Mouse (Mus musculus) testis, postnatal 14 days (tissue): ENCODE measurements around the gene Gm5447.
A peak's percentile ranks its signal among the peaks of the same experiment; 100 is the strongest.

ENCODE experiments used
- DNase-seq: peaks from one replicate; pipeline ENCODE4 v3.0.0; 2021; ENCODE audit warnings: low spot score

Gm5447 gene

DNA sequence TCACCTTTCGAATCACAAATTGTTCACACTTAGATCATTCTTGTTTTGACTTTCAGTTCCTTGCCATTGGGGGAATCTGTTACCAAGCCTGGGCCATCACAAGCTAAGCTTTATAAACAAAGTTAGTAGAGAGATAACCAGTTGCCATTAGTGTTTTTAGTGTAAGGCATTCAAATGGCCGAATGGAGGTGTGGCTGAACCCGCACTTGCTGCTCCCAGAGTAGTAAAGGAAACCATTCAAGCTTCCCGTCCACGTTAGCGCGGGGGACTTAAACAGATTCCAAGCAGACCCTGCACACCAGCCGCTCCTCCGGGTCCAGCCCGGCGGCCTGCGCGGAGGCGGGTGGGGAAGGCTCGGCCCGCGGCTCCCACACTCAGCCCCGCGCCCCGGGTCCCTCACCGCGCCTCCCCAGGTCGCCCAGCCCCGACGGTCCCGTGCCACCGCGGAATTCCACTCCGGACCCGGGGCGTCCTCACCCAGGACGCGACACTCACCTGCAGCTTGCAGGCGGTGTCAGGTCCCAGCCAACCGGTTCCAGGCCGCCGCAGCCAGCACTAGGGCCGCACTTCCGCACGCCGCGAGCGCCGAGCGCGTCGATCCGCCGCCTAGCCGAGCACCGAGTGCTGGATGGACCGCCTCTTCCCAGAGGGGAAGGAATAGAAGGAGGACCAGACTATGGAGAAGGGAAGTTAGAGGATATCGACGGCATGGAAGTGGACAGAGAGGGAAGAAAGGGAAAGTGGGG lies at the start of gene Gm5447, which contains the start of gene Exoc2:
Gene Gm5447 (plus strand): TSS at position 704 of the 746 bp plus-strand sequence.
Gene Exoc2 (minus strand): TSS at position 593 of the 746 bp plus-strand sequence.
- peak; percentile 85 for DNase-seq

DNA sequence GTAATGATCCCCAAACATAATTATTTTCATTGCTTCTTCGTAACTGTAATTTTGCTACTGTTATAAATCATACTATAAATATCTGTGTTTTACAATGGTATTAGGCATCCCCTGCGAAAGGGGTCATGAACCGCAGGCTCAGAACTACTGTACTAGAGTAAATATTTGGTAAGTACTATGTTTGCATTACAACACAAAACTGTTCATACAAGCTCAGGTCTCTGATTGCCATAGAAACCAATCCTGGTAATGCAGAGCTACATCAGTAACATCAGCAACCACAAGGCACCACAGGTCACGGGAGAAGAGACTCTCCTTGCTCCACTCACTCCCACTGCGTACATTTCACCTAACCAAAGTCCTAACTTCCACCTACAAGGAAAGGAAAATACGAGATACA lies 49.7 kb upstream of the Gm5447 start:
- no peak for DNase-seq

DNA sequence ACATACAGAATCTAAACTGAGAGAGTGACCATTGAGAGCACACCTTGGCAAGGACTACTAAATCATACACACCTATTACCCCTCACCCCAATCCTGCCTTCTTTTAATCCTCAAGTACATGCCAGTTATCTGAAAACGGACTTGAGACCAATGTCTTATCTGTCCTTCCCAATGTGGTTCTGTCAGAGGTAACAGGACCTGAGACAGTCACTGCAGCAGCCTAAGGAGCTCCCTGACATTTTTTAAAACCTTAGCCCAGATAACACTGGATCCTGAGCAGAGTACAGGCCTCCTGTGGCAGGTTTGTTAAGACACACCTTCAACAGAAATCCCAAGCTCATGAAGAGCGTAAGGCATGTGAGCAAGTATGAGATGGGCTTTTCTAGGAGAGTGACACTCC lies 44.9 kb upstream of the Gm5447 start:
- DNase-seq, result no peak

DNA sequence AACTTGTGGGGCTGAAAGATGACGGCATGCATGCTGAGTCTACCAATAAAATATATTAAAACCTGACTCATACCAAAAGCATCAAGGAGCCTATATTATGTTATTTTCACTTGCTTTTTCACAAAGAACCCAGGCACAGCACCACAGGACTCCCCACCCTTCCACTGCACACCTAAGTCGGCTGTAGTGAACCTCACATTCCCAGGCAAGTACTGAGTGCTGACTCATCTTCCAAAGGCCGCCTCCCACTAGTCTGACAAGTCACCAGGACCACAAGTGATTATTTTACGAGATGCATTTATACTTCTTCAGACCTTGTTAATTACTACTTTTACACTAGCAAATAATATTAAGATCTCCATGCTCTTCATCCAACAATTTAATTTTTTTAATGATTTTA lies 42.4 kb upstream of the Gm5447 start:
- DNase-seq, result no peak

DNA sequence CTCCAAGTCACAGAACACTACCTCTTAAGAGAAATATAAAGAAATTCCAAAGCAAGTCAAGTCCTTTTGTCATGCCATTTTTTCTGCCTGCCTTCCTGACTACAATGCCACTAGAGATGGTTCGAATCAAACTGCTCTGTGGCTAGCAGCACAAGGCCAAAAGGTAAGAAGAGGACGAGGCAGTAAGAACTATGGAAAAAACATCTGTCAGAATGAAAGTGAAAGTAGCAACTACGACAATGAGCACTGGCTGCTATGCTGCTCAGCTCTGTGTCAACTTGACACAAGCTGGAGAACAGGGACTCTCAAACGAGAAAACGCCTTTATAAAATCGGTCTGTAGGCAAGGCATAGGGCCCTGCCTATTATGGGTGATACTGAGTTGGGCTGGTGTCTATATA lies 41.0 kb upstream of the Gm5447 start:
- no peak for DNase-seq

DNA sequence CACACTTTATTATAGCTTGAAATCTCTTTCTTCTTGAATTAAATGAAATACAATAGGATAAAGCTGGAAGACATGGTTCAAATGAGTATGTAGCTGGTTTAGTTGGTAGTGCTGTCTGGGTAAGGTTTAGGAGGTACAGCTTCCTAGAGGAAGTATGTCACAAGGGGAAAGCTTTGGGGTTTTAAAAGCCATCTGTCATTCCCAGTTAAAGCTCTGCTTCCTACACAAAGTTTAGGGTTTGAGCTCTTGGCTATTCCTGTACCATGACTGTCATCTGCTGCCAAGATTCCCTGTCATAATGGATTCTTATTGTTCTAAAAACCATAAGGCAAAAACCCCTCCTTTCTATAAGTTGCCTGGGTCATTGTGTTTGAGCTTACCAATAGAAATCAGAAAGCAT lies 28.2 kb upstream of the Gm5447 start:
- DNase-seq, result no peak

DNA sequence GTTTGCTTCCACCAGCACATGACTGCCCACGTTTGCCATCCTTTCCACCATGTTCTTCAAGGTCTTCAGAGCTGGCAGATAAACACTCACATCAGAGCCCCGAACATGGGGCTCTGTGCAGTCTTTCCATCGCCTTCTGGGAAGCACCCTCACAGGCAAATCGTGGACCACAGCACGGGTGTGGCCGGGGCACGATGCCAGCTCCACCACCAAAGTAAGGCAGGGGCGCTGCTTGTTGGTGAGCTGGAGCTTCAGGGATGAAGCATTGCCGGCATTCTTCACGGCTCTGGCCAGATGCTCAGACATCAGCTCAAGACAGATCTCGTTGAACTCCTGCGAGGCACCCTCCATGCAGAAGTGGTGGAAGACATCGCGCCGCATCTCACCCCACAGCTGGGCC lies 26.9 kb upstream of the Gm5447 start:
- peak; percentile 29 for DNase-seq

DNA sequence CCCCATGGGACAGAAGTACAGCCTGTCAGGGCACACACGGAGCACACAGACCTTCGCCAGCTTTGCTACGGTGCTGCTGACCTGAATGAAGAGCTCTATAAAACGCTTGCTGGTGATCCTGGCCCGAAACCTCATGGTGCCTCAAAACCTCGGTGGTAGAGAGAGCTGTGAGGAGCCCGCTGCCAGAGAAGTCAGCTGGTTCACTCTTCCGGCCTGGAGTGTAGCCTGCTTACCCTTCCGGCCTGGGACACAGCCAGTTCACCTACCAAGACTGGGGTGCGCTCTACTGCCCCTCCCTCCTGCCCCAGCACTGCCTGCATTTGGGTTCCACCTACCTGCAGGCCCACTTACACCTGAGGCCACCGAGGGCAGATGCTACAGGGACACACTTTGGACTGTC lies 26.5 kb upstream of the Gm5447 start, which contains the start of gene Hus1b:
Gene Hus1b (minus strand): TSS at position 220 of the 400 bp plus-strand sequence.
- DNase-seq, result peak; percentile 85

DNA sequence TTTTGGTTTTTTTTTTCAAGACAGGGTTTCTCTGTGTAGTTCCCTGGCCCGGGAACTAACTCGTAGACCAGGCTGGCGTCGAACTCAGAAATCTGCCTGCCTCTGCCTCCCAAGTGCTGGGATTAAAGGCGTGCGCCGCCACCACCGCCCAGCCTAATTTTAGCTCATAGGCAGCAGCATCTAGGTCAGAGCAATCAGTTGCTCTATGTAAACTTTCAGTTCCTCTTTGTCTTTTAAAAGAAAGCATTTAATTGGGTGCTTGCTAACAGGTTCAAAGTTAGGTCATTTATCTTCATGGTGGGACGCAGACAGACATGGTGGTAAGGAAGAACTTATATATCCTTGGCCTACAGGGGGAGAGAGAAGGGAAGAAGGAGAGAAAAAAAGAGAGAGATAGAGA lies 24.8 kb upstream of the Gm5447 start:
- no peak for DNase-seq

DNA sequence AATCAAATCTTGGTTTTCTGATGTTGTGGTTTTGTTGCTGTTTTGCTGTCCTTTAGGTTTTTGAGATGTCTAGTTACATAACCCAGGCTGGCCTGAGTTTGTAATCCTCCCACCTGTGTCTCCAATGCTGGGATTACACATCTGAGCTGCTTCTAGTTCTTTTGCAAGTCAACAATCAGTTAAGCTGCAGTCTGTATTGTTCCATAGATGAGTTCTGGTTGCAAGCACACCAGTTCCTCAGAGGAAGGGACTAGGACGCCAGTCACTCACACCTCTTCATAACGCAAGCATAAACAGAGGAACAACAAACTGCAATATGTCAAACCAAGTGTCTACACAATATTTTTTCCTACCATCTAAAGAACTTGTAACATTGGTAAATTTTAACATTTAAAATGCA lies 22.0 kb upstream of the Gm5447 start:
- DNase-seq, result no peak

DNA sequence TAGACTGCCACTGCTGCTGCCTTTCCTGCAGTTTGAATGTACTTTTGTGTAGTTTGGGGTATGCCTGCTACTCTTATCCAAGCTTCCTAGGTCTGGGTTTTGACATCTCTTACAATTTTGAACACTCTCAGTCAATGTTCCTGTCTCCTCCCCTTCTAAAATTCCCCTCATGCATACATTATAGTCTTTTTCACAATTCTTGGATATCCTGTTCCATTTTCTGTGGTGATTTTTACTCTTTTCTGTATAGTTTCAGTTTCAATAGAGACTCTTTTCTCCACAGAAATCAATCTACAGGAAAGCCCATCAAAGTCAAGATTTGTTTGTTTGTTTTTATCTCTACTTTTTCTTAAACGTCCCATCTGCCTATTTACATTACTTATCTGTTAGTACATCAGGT lies 20.4 kb upstream of the Gm5447 start:
- no peak for DNase-seq

DNA sequence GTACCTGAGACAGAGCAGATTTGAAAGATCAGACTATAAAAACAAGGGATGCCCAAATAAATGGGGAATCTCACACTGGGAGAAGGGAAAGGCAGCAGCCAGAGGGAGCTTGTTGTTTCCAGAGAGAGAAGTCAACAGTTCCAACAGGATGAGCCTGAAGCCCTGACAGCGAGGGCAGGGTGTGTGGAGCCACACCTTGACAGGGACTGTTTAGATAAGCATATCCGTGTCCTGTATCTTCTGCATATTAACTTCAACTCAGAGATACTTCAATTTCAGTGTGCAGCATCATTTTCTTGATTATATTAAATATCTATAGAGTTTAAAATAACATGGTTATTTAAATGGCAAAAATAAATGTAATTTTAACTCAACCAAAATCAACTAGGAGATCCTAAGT lies 13.3 kb upstream of the Gm5447 start:
- no peak for DNase-seq

DNA sequence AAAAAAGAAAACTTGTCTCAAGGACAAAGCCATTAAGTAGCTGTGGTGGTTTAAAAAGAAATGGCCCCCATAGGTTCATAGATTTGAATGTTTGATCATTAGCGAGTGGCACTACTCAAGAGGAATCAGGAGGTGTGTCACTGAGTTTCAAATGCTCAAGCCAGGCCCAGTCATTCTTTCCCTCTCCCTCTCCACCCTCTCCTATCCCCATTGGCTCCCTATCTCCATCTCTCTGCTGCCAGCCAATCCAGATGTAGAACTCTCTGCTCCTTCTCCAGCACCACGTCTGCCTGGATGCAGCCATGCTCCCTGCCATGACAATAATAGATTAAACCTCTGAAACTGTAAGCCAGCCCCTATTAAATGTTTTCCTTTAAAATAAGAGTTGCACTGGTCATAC lies 12.1 kb upstream of the Gm5447 start:
- DNase-seq, result no peak

DNA sequence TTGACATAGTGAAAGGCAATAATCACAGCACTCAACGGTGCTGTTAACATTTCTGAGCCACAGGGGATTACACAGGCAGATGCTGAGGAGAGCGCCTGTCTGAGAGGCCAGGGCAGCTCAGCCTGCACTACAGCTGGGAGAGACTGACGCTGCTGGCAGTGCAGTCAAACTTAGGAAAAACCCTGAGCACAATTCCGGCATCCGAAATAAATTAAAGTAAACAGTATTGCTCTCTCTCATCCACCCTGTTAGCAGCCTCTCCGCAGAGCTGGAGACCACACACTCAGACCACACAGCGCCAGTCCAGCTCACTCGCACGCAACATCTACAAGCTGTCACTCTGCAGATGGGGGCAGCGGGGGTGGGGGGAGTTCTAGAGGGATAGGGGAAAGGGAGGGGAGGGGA lies 7.5 kb upstream of the Gm5447 start:
- DNase-seq, result no peak

DNA sequence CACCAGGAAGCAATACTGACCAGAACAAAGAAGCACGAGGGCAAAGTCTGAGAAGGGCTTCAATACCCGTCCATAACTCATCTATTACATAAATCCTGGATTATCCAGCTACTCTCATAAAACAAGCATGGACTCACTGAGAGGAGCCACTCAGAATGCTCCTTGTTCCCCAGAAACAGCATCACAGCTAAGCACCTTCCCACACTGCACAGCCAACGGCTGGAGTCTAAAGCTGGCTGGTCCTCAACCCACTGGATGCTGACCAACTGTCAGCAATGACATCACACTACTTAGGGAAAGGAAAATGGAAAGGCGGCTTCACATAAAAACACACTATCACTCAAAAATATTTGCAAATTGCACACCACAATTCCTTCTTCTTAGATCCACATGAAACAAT lies 5.7 kb upstream of the Gm5447 start:
- no peak for DNase-seq

DNA sequence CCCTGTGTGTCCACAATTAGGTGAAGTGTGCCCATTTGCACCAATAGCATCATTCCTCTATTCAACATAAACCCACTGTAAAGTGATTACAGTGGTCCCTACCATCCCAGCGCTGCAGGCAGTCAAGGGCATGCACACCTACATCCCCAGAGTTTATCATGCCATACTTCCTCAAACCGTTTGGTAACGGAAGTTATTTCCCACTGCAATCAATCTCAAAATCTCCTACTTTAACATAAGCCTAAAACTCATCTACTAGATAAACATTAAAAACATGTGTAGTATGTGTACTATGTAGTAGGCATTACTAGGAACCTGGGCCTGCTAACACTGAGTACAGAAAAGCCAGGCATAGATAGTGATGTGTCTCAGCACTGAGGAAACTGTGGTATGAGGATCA lies 3.0 kb upstream of the Gm5447 start:
- DNase-seq, result no peak

DNA sequence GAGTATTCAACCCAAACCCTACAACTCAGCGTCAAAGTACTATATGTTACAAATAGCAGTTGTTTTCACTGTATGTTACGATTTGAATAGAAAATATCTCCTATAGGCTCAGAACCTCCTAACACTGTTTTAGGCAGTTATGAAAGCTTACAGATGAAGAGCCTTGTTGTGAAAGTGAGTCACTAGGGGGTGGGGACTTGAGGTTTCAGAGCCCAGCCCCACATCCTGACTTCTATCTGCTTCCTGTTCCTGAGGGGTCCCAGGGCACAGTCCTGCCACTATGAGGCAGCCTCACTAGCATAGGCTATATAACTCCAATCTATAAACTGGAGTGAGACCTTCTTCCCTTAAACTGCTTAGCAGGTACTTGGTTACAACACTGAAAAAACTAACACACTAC lies 1.9 kb upstream of the Gm5447 start:
- DNase-seq, result no peak

DNA sequence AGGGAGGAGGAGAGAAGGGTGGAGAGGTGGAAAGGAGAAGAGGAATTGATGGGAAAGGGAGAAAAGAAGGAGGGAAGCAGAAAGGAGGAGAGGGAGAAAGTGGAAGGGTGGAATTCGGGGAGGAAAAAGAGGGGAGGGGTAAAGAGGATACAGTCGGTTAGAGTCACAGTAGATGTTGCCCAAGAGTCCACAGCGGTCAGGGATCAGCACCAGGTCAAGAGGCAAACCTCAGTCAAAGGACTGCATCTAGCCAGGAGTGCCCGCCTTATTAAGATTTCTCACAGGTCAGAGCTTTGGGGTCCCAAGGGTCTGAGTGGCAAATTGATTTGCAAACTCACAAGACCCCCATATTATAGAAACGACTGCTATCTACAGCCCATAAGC lies 235 bp downstream of the Gm5447 start:
- no peak for DNase-seq

DNA sequence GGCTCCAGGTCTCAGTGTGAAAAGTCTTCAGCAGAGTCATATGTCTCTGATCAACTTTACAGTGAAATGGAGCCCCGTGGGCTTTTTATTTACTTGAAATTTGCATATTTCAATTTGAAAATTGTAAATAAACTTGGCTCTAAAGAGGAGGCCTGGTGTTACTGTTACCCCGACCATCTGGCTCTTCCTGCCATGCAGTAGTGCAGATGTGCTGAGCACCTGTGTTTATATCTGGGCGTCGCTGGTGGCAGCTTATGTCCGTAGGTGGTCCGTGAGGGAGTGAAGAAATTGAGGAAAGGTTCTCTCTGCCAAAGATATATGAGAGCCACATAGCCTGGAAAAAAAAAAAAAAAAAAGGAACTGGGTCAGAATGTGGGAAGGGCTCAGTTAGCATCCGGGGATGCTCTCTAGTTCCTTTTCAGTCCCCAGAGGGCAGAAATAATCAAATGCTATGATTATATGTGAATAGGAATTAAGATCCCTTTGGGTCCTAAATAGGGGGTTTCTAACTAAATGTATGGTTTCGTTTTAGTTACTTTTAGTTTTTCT lies 2.6 kb downstream of the Gm5447 start:
- DNase-seq, result no peak

DNA sequence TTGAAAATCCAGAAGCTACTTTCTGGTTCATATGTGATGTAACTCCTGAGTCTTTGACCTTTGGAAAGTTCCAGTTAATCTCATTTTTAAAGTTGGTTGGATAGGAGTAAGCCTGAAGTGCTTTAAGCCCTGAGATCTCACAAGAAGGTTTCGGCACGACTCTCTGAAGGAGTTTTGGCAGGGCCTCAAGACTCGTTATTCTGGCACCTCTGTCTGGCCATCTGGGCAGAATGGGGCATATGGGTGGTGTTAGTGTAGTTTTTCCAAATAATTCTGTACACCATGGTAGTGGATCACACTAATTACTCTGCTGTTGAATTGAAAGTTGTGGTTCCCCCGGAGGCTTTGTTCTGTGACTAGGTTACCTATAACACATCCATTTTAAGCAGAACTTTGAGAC lies 4.2 kb downstream of the Gm5447 start:
- DNase-seq, result no peak

DNA sequence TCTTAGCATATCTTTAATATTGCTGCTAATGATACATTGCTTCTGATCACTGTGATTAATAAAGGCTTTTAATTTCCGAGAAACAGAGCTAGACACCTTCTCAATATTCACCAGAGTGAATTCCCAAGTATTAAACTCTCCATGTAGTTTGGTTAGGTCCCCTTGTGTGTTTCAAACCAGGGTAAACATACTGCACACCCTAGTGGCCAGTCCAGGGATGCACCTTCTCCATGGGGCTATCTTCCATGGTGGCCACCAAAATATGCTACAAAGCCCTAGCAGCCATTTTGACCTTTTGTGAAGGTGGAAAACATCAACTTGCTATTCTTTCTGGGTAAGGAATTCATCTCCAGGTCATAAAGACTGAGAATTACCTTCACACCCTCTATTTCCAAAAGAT lies 7.7 kb downstream of the Gm5447 start:
- DNase-seq, result no peak

DNA sequence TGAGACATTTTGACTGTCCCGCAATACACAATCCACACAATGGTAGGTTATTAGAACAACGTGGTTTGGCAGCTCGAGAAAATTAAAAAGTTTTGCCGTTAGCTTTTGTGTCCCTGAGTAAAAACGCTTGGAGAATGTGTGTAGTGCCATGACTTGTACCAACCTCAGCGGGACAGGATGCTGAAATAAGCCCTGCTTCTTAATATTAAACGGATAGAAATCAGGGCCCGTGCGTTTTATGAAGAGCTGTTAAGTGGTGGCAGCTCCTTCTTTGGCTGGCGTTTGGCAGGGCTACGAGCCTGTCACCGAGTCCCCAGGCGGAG lies 11.2 kb downstream of the Gm5447 start:
- DNase-seq, result no peak

DNA sequence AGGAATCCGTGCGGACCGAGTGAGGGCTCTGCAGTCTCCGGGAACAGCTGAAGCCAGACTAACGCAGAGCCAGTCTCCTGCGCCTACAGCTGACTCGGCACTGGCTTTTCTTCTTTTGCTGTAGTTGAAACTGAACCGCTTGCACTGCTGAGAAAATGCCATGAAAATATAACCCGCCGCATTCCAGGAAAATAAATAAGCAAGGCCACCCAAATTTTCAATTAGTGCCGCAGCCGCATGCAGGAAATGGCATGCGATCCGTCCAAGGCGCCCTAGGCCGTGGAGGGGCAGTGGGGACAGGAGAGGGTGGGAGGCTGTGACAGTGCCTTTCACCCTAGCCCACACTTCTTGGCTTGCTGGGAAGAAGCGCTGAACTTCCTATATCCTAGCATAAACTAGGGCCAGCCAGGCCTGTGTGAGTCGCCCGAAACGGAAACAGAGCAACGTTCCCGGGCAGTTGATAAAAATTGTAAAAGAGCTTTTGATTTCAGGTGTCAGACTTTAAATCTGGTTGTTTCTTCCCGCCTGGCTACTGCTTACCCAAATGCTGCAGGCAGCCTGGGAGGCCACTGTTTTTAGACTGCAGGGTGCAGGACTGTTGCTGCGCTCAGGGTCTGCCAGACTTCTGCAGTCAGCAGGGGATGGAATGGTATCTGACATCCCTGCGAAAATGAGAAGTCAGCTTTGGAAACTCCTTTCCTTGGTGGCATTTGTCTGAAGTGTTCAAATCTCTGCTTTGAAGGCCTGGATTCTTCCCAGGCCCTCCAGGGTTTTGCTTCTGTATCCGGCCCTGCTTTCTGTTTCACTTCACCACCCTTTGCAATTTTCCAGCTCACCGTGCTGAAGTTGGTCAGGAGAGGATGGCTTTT lies 11.8 kb downstream of the Gm5447 start:
- peak; percentile 28 for DNase-seq
